Mouse (Mus musculus): ENCODE measurements around the gene Ttc23.

DNA sequence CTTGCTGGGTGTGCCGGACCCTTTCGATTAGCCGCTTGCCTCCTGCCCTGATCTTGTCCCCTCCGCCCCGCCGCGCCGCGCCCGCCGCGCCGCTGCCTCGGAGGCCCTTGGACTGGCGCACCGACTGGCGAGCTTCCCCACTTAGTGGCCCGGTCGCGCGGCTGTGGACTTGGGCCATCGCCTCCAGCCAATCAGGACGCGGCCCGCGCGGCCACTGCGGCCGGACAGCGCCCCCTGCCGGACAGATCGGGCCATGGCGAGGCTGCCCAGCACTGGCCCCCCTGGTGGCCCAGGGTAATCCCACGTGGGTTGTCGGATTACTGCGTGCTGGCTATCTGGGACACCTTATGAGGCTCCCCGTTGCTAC is 112.4 kb downstream of the Ttc23 start, which contains the start of gene Synm:
- TF ChIP-seq CTCF (IDR thresholded peaks at IDR 0.05; ENCODE audit: low read depth, low read length) (no peak), GATA1 (IDR thresholded peaks at IDR 0.05; ENCODE audit: borderline replicate concordance, low read length) (no peak), POLR2AphosphoS5 (IDR thresholded peaks at IDR 0.05; ENCODE audit: insufficient replicate concordance, low read depth, low read length) (no peak), TAL1 (conservative IDR thresholded peaks at IDR 0.05; ENCODE audit: low read depth, low read length) (no peak)

Data from G1E (cell line).